Mouse (Mus musculus): ENCODE data around the gene Nars2.

DNA sequence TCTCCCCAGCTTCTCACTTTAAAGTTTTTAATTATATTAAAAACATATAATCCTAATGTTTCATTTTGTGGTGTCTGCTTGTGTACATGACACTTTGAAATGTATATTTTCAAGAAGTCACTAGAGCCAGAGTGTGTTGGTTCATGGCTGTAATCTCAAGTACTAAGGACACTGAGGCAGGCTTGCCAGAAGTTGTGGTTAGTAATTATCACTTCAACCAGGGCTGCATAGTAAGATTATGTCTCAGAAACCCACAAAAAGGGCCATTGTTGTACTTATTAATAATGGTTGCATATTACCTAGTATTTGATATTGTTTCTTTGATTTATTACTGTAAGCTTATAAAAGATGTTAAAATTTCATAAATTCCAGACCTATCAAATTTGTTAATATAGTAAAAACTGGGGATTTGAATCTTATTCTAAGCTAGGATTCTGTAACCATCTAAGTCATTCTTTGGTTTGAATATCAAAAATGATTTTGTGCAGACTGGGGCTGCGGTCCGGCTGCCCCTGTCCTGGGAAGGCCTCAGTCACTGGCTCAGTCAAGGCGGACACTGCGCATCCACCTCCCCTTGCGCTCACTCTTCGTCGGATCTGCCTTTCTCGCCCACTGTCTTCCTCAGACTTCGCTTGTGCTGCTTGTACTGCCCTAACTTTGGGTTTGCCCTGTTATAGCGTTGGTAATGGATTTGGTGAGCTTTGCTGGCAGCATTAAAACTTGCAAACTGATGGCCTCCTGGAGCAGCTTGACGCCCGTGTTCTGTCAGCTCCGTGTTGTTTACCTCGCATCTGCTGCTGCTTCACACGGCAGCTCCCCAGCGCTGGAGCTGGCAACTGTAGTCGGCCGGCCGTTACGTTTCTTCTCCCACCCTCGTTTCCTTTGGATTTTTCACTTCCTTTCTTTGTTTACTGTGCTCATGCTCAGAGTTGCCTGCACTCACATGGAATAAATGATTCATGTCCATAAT, 20.0 kb downstream of the Nars2 start:
- TF ChIP-seq ZC3H11A (IDR thresholded peaks at IDR 0.05; ENCODE audit: low read depth, low read length), result no peak
- no peak for TF ChIP-seq CTCF (conservative IDR thresholded peaks at IDR 0.05 in 1 of 2, IDR thresholded peaks at IDR 0.05 in 1 of 2; ENCODE audit: low read depth in 2 of 2, low read length in 2 of 2)
- no peak for TF ChIP-seq BHLHE40 (IDR thresholded peaks at IDR 0.05; ENCODE audit: low read depth, low read length)
- TF ChIP-seq ZNF384 (IDR thresholded peaks at IDR 0.05; ENCODE audit: low read depth, low read length), result no peak

Data from CH12.LX (cell line).